Mouse (Mus musculus) kidney, embryonic 15.5 days (tissue): ENCODE measurements at regions not wholly inside any gene's neighbourhood (a gene's known extent, or its start where the extent isn't known, plus 50 kb on each side); places are given as distances from the start of the nearest gene placed in this dataset.

ENCODE experiments used
- ATAC-seq: fragments of 200-750 bp; cut with Nextera tagmentation; replicated peaks from 2 replicates; pipeline ENCODE4 v1.8.0; 2017; ENCODE audit warnings: moderate TSS enrichment; ENCODE audit not compliant: low FRiP score
- H3K27ac ChIP-seq: fragments of 300-500 bp; sonication (generic); 2 replicates; pipeline ENCODE4 v1.5.1; 2015; ENCODE audit warnings: mild to moderate bottlenecking, inconsistent platforms
- H3K27me3 ChIP-seq: fragments of 300-500 bp; sonication (generic); 2 replicates; pipeline ENCODE4 v1.6.1; 2015; ENCODE audit warnings: inconsistent platforms
- H3K36me3 ChIP-seq: fragments of 300-500 bp; sonication (generic); 2 replicates; pipeline ENCODE4 v1.6.1; 2015; ENCODE audit warnings: inconsistent platforms
- H3K4me1 ChIP-seq: fragments of 300-500 bp; sonication (generic); 2 replicates; pipeline ENCODE4 v1.6.1; 2015; ENCODE audit warnings: inconsistent platforms
- H3K4me2 ChIP-seq: fragments of 300-500 bp; sonication (generic); 2 replicates; pipeline ENCODE4 v1.6.1; 2015; ENCODE audit warnings: moderate library complexity, mild to moderate bottlenecking, inconsistent platforms
- H3K4me3 ChIP-seq: fragments of 300-500 bp; sonication (generic); replicated peaks from 2 replicates; pipeline ENCODE4 v1.5.1; 2015; ENCODE audit warnings: mild to moderate bottlenecking, inconsistent platforms
- H3K9ac ChIP-seq: fragments of 300-500 bp; sonication (generic); 2 replicates; pipeline ENCODE4 v1.6.1; 2015; ENCODE audit warnings: mild to moderate bottlenecking, inconsistent platforms
- H3K9me3 ChIP-seq: fragments of 300-500 bp; sonication (generic); replicated peaks from 2 replicates; pipeline ENCODE4 v1.6.1; 2016; ENCODE audit warnings: inconsistent platforms
- WGBS: fragments of 180-500 bp; shearing (Covaris S2); methylation state at CpG from one replicate; pipeline ENCODE4 v1.1.7; 2015; ENCODE audit warnings: mixed read lengths; 5-methylcytosine and 5-hydroxymethylcytosine counted together

DNA sequence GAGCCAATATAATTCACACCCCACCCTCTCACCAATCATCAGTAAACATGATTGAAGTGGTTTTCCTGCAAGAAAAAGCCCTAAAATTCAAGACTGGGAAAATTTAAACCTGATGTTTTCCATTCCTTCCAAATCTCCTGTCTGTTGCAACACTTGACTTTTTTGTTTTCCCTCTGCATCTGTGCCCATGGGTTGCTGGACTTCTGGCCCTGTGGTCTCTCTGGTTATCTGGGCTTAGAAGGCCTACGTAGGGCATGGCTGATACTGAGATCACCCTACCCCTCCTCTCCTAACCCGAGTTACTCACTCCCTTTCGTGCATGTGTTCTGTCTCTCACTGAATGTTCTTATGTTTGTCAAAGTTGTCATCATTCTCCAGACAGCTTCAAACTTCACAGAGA is 87.9 kb upstream of the Ghr start:
- Histone ChIP-seq H3K4me3 (no peak overlapping the region), H3K27ac (no peak overlapping the region), H3K4me1 (no peaks in the 10 kb centered on the region), H3K4me2 (no peak overlapping the region), H3K9ac (no peak overlapping the region), H3K36me3 (no peaks in the 10 kb centered on the region), H3K9me3 (no peaks in the 10 kb centered on the region), H3K27me3 (no peaks in the 10 kb centered on the region)
- WGBS = 84% methylated on average over 3 of the region's 3 CpGs
- no peak for ATAC-seq

DNA sequence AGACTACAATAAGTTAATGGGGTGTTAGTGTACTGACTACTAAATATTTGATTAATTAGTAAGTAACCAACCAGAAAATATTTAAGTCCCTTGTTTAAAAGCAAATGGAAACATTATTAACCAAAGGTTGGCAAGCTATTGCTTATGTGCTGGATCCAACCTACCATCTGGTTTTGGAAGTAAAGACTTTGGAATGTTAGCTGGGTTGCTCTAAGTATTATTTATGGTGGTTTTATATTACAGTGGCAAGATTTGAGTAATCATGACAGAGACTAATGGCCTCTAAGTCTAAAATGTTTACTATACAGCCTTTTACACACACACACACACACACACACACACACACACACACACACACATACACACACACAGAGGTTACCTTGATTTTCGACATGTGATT is 86.1 kb upstream of the Ghr start:
- H3K4me1 ChIP-seq = no peaks in the 10 kb centered on the region
- no peak overlapping the region for H3K4me3 ChIP-seq
- no peak overlapping the region for H3K9ac ChIP-seq
- H3K36me3 ChIP-seq = no peaks in the 10 kb centered on the region
- no peaks in the 10 kb centered on the region for H3K27me3 ChIP-seq
- H3K9me3 ChIP-seq = no peaks in the 10 kb centered on the region
- no peak for ATAC-seq
- H3K4me2 ChIP-seq = no peak overlapping the region
- H3K27ac ChIP-seq = no peak overlapping the region
- WGBS = 88% methylated on average over 1 of the region's 1 CpGs

DNA sequence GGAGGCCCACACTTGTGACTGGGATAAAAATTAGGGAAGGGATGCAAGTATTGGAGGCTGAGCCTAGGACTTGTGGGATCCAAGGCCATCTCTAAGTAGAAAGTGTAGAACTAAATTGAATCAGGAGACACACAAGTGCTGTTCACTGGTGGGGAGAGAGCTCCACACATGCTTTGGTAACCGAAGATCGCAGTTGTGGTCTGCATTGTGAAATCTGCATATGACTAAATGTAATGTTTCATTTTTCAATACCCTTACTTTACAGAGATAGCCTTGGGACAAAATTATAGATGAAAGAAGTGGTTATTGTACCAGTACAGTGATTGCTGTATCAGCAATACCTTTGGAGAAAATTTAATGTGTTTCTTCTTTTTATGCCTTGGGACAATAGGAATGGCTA is 85.6 kb upstream of the Ghr start:
- Histone ChIP-seq H3K36me3 (no peaks in the 10 kb centered on the region), H3K27me3 (no peaks in the 10 kb centered on the region), H3K9me3 (no peaks in the 10 kb centered on the region), H3K27ac (no peak overlapping the region), H3K4me1 (no peaks in the 10 kb centered on the region), H3K4me3 (no peak overlapping the region), H3K4me2 (no peak overlapping the region), H3K9ac (no peak overlapping the region)
- no peak for ATAC-seq
- WGBS = 94% methylated on average over 2 of the region's 2 CpGs

DNA sequence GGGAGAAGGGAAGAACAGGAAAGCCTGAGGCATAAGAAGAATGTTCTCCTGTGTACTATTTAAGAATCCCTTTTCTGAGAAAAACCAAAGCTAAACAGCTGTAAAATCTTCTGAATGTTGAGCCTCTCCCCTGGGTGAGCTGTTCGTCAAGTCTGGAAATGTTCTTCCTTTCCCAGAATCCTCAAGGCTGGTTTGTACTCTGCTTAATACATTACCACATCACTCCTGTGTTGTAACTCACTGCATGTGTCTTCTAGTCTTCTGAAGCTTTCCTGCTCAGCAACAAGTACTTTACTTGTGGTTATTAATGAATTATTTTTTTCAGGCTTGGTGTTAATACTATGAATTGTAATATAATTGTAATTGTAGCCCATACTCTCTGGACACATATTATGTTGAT is 65.4 kb upstream of the Ghr start:
- Histone ChIP-seq H3K36me3 (no peaks in the 10 kb centered on the region), H3K27ac (no peak overlapping the region), H3K4me2 (no peak overlapping the region), H3K4me3 (no peak overlapping the region), H3K4me1 (no peaks in the 10 kb centered on the region), H3K27me3 (no peaks in the 10 kb centered on the region), H3K9ac (no peak overlapping the region), H3K9me3 (no peaks in the 10 kb centered on the region; the same call in 1 of the 2 replicates)
- 73% methylated on average over 1 of the region's 1 CpGs for WGBS
- no peak for ATAC-seq

DNA sequence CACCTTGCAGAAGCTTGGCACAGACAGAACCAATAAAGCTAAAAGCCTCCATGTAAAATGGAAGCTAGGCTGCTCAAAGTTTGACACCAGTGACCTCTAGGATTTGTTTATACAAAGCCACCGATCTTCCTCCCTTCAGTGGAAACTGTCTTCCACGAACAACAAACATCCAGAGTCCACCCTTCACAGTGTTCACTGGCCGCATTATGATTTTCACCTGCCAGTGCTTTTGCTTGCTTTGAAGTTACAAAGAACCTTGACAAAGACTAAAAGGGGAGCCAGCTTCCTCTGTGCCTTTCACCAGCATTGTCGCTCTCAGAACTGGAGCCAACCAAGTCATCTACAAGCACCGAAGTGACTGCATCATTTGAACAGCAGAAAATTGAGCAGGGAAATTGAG is 56.8 kb upstream of the Ghr start:
- whole genome bisulfite sequencing = 70% methylated on average over 5 of the region's 5 CpGs
- H3K27ac ChIP-seq = no peak overlapping the region
- no peak overlapping the region for H3K4me2 ChIP-seq
- H3K9ac ChIP-seq = no peak overlapping the region
- H3K4me3 ChIP-seq = no peak overlapping the region
- ATAC-seq = no peak
- no peaks in the 10 kb centered on the region for H3K27me3 ChIP-seq
- H3K9me3 ChIP-seq = no peaks in the 10 kb centered on the region
- no peaks in the 10 kb centered on the region for H3K36me3 ChIP-seq
- no peaks in the 10 kb centered on the region for H3K4me1 ChIP-seq
